Mouse (Mus musculus) forebrain, embryonic 16.5 days (tissue): Measurements from ENCODE around the gene Grrp1. TPM values are rescaled to one million over a fixed set of nuclear protein-coding genes. Genes with fewer than 3 reads are reported as not detected.

Experiments
- ATAC-seq: fragments of 200-750 bp; cut with Nextera tagmentation; 2 replicates; pipeline ENCODE4 v1.8.0; 2017; ENCODE audit warnings: mild to moderate bottlenecking, moderate library complexity
- H3K27ac ChIP-seq: fragments of 300-500 bp; sonication (generic); 2 replicates; pipeline ENCODE4 v1.5.1; 2014; ENCODE audit warnings: low read length, control low read depth
- H3K27me3 ChIP-seq: fragments of 300-500 bp; sonication (generic); replicated peaks from 2 replicates; pipeline ENCODE4 v1.6.1; 2014; ENCODE audit warnings: low read length; ENCODE audit not compliant: control insufficient read depth, insufficient read depth
- H3K36me3 ChIP-seq: fragments of 300-500 bp; sonication (generic); 2 replicates; pipeline ENCODE4 v1.6.1; 2014; ENCODE audit not compliant: control insufficient read depth, insufficient read depth
- H3K4me1 ChIP-seq: fragments of 300-500 bp; sonication (generic); replicated peaks from 2 replicates; pipeline ENCODE4 v1.6.1; 2014; ENCODE audit warnings: low read length; ENCODE audit not compliant: control insufficient read depth, insufficient read depth
- H3K4me2 ChIP-seq: fragments of 300-500 bp; sonication (generic); 2 replicates; pipeline ENCODE4 v1.6.1; 2014; ENCODE audit warnings: mild to moderate bottlenecking, low read length, control low read depth
- H3K4me3 ChIP-seq: fragments of 300-500 bp; sonication (generic); replicated peaks from 2 replicates; pipeline ENCODE4 v1.5.1; 2014; ENCODE audit warnings: mild to moderate bottlenecking, low read length, control low read depth
- H3K9ac ChIP-seq: fragments of 300-500 bp; sonication (generic); replicated peaks from 2 replicates; pipeline ENCODE4 v1.6.1; 2014; ENCODE audit warnings: low read depth, low read length, control low read depth
- H3K9me3 ChIP-seq: fragments of 300-500 bp; sonication (generic); 2 replicates; pipeline ENCODE4 v1.6.1; 2016; ENCODE audit warnings: low read length; ENCODE audit not compliant: control insufficient read depth
- WGBS: fragments of 180-500 bp; shearing (Covaris S2); extraction: QIAGEN DNeasy Blood & Tissue Kit; methylation state at CpG from one replicate; pipeline ENCODE4 v1.1.7; 2014; 5-methylcytosine and 5-hydroxymethylcytosine counted together
- polyA plus RNA-seq: library from polyadenylated mRNA; unstranded; fragments of >200 nt; fragmentation: Nextera tagmentation; extraction: Ambion mirVana; gene quantifications from 2 replicates; pipeline ENCODE4 v1.2.1, GENCODE M21; 2015

Grrp1 gene
- polyA plus RNA-seq, 1 experiment from 2014 or later, result 12.5 TPM

DNA sequence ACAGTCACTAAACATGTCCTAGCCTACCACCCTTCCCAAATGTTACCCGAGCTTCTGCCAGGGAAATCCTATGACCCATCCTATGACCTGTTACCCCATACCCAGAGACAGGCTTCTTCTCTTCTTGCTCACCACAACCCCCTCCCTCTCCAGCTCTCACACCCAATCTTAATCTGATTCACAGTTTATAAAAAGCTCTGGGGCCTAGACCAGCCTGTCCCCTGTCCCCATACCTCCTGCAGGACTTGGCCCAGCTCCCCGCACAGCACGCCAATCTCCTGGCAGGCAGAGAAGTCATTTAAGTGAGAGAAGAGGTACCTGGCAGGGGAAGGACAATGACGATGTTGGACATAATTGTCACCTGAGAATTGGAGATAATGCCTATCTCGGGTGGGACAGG is 19.0 kb downstream of the Grrp1 start:
- no peak overlapping the region for H3K4me2 ChIP-seq
- H3K36me3 ChIP-seq, result no peaks in the 10 kb centered on the region
- no peaks in the 10 kb centered on the region for H3K9me3 ChIP-seq
- H3K27ac ChIP-seq, result no peak overlapping the region
- WGBS, result 82% methylated on average over 5 of the region's 5 CpGs
- peaks cover 3% of the 10 kb centered on the region for H3K27me3 ChIP-seq
- peaks cover 7% of the 10 kb centered on the region for H3K4me1 ChIP-seq
- no peak overlapping the region for H3K4me3 ChIP-seq
- ATAC-seq, result no peak
- no peak overlapping the region for H3K9ac ChIP-seq

DNA sequence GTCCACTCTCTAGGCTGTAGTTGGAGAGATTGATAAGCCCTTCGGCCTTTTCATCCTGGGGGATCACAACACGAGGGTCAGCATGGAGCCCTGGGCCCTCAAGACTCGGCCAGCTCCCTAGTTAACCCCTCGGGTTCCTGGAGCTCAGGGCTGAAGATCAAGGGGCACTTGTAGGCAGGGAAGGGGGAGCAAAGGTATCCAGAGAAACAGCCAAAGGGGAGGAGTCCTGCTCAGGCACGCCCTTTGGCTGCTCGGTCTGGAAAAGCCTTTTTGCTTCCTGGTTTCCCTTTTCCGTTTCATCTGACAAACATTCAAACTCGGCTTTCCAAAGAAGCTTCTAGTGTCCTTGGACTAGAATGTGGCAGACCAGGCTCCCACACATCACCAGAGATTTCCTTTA is 23.5 kb downstream of the Grrp1 start:
- no peak overlapping the region for H3K27ac ChIP-seq
- no peaks in the 10 kb centered on the region for H3K27me3 ChIP-seq
- H3K9ac ChIP-seq, result no peak overlapping the region
- no peaks in the 10 kb centered on the region for H3K4me1 ChIP-seq
- ATAC-seq, result no peak
- no peaks in the 10 kb centered on the region for H3K36me3 ChIP-seq
- no peaks in the 10 kb centered on the region for H3K9me3 ChIP-seq
- 47% methylated on average over 8 of the region's 8 CpGs for WGBS
- H3K4me3 ChIP-seq, result no peak overlapping the region
- no peak overlapping the region for H3K4me2 ChIP-seq

DNA sequence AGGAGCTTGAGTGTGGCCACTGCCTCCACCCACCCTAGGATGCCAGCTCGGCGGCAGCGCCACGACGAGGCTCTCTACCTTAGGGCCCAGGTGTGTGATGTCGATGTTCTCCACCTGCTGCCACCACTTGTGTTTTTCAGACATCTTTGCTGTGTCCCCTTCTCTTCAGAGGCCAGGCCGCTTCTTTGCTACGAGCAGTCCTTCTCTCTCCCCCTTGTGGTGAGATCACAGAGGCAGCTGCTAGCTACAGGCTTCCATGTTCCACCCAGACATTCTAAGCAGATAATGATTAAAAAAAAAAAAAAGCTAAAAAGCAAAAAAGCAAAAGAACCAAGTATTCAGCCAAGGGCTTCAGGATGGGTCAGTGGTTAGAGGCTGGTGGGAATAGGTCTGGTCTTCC is 26.7 kb downstream of the Grrp1 start, which contains the start of gene Catsper4:
TSS of gene Catsper4 (minus strand) at position 190 of the 400 bp plus-strand sequence.
- ATAC-seq, result no peak
- H3K9me3 ChIP-seq, result no peaks in the 10 kb centered on the region
- no peak within 1 kb of the TSS for H3K4me2 ChIP-seq
- H3K4me3 ChIP-seq, result no peak within 1 kb of the TSS
- 74% methylated on average over 8 of the region's 8 CpGs for WGBS
- no peaks in the 10 kb centered on the region for H3K4me1 ChIP-seq
- no peak within 1 kb of the TSS for H3K27ac ChIP-seq
- no peaks in the 10 kb centered on the region for H3K36me3 ChIP-seq
- H3K27me3 ChIP-seq, result no peaks in the 10 kb centered on the region
- H3K9ac ChIP-seq, result no peak within 1 kb of the TSS

DNA sequence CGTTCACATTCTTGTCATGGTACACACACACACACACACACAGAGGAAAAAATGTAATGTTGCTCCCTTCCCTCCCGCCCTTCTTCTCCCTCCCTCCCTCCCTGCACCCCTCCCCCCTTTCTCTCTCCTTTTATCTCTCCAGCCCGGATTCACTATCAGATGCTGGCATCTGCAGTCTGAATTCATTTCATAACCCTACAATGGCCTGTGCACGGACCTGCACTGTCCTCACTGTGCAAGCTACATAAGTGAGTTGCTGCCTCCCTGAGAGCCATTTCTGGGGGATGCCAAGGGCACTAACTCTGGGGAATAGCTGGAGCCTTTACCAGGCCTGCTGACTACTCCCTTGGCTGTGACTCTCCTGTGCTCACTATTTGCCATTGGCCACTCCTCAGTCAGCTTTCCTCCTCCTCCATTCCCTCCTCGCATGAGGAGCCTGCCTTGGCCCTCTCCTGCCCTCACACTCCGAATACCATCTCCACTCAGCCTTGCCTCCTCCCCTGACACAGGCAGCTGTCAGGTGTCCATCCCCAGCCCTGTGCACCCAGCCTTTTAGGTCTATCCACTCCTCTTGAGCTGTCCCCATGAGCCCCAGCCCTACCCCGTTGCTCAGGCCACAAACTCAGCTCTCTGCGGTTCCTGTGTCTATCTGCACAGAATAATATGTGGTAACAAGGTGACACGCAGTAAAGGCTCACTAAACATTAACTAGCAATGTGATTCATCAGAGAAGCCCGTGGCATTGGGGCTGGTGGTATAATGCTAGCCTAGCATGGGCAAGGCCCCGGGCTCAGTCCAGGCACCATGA is 30.9 kb downstream of the Grrp1 start:
- Histone ChIP-seq H3K4me3 (no peak overlapping the region), H3K27me3 (no peaks in the 10 kb centered on the region), H3K27ac (no peak overlapping the region), H3K9ac (no peak overlapping the region), H3K4me1 (no peaks in the 10 kb centered on the region), H3K9me3 (no peaks in the 10 kb centered on the region), H3K4me2 (no peak overlapping the region), H3K36me3 (no peaks in the 10 kb centered on the region)
- WGBS, result 69% methylated on average over 11 of the region's 11 CpGs
- ATAC-seq, result no peak

DNA sequence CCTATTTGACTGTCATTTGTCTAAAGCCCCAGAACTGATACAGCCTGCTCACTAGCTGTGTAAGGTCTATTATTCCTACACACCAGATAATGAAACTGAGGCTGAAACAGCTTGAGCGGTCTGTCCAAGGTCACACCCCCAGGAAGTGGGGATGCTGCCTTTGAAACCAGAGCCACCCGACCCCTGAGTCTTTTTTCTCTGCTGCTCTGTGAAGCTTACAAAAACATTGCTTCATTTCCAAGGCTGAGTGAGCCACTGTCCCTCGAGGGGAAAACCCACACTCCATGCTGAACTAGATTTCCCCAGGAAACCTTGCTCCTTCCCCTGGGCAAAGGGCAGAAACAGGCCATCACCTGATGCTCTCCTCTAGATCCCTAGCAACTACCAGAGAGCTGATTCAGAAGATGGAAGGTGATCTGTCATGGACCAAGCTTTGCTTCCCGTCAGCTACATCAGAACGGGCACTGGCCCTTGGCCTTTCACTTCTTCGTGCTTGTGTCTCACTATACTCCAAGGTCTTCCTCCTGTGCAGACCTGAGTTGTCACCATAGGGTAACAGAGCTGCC is 47.3 kb downstream of the Grrp1 start:
- no peak overlapping the region for H3K9ac ChIP-seq
- H3K27ac ChIP-seq, result no peak overlapping the region
- no peak overlapping the region for H3K4me2 ChIP-seq

DNA sequence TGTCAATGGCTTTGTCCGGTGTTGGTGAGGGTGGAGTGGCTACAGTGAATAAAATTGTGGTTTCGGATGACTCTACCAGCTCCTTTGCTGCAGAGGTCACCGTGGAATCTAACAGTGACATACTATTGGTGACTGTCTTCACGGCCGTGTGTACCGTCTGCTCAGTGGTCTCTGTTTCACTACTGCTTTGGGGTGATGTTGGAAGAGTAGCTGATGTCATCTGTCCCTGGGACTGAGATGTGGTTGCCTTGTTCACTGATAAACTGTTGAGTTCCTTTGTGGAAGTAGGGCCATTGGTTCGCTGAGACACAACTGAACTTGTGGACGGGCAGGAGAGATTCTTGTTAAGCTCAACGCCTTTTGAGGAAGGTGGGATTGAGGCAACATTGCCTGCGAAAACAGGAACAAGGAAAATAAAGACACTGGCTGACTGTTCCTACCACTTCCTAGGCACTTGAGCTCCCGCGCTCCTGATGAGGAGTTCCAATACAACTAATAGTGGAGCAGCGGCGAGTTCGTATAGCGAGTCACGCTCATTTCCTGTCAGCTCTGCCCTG is 50.5 kb downstream of the Grrp1 start:
- WGBS, result 89% methylated on average over 17 of the region's 17 CpGs
- no peak overlapping the region for H3K4me2 ChIP-seq

More for the DNA sequence above, 47.3 kb downstream of the Grrp1 start:
- H3K27me3 ChIP-seq, result no peaks in the 10 kb centered on the region
- no peaks in the 10 kb centered on the region for H3K36me3 ChIP-seq
- H3K4me1 ChIP-seq, result no peaks in the 10 kb centered on the region
- no peak for ATAC-seq
- no peak overlapping the region for H3K4me3 ChIP-seq
- H3K9me3 ChIP-seq, result no peaks in the 10 kb centered on the region
- WGBS, result 75% methylated on average over 6 of the region's 6 CpGs

DNA sequence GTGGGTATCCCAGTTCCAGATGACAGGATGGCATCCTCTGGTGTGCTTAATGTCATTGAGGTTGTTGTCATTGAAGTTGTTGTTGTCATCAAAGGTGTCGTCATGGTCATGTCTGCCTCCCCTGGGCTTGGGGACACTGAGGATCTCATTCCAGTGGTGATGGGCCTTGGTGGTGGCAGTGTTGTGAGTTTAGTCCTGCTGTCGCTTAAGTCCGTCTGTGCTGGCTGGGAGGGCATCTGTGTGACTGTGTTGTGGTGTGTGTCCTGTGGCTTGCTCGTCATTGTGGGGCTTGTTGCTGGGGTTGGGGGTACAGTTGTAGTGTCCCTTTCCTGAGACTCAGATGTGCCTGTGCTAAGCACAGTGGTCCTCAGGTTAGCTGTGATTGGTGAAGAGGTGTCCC is 51.0 kb downstream of the Grrp1 start, which contains the start of gene Gm7534:
TSS of gene Gm7534 (minus strand) at position 101 of the 400 bp plus-strand sequence.
- Histone ChIP-seq H3K4me2 (no peak within 1 kb of the TSS), H3K9me3 (no peaks in the 10 kb centered on the region), H3K36me3 (no peaks in the 10 kb centered on the region), H3K4me3 (no peak within 1 kb of the TSS), H3K9ac (no peak within 1 kb of the TSS), H3K27ac (no peak within 1 kb of the TSS), H3K4me1 (no peaks in the 10 kb centered on the region), H3K27me3 (no peaks in the 10 kb centered on the region)
- 89% methylated on average over 4 of the region's 4 CpGs for WGBS
- no peak for ATAC-seq

More for the DNA sequence above, 50.5 kb downstream of the Grrp1 start:
- H3K4me3 ChIP-seq, result no peak overlapping the region
- no peak overlapping the region for H3K27ac ChIP-seq
- H3K9me3 ChIP-seq, result no peaks in the 10 kb centered on the region
- H3K9ac ChIP-seq, result no peak overlapping the region
- no peaks in the 10 kb centered on the region for H3K4me1 ChIP-seq
- no peaks in the 10 kb centered on the region for H3K27me3 ChIP-seq
- H3K36me3 ChIP-seq, result no peaks in the 10 kb centered on the region
- ATAC-seq, result no peak

Other genes starting within 250 kb of the Grrp1 start
- not detected in 2 replicates for gene Lin28a, start 235.3 kb downstream of the Grrp1 start, polyA plus RNA-seq
- gene Zfp683, start 200.3 kb downstream of the Grrp1 start, polyA plus RNA-seq, result not detected in 2 replicates
- 1.2 and 1.6 TPM in 2 replicates for gene Crybg2, start 193.3 kb downstream of the Grrp1 start, polyA plus RNA-seq
- gene Cd52, start 159.0 kb downstream of the Grrp1 start, polyA plus RNA-seq, result 0.91 and 1.4 TPM in 2 replicates
- 13.3 and 13.6 TPM in 2 replicates for gene Ubxn11, start 151.5 kb downstream of the Grrp1 start, polyA plus RNA-seq
- gene Sh3bgrl3, start 125.3 kb downstream of the Grrp1 start, polyA plus RNA-seq, result 321 and 354 TPM in 2 replicates
- 20.1 and 21.5 TPM in 2 replicates for gene Cep85, start 67.0 kb downstream of the Grrp1 start, polyA plus RNA-seq
- gene Gm7534, start 51.1 kb downstream of the Grrp1 start, polyA plus RNA-seq, result not detected in 2 replicates
- not detected in 2 replicates for gene Catsper4, start 26.7 kb downstream of the Grrp1 start, polyA plus RNA-seq
- gene Cnksr1, start 15.7 kb downstream of the Grrp1 start, polyA plus RNA-seq, result 0.21 and 0.33 TPM in 2 replicates
- 0.31 and 0.61 TPM in 2 replicates for gene E130218I03Rik, start 10.4 kb downstream of the Grrp1 start, polyA plus RNA-seq
- 17.1 TPM in 2 replicates for gene Zfp593, start 8.5 kb downstream of the Grrp1 start, polyA plus RNA-seq
- not detected in 2 replicates for gene Gm30191, start 7.2 kb downstream of the Grrp1 start, polyA plus RNA-seq
- gene Pdik1l, start 33.8 kb upstream of the Grrp1 start, polyA plus RNA-seq, result 46.7 and 47.1 TPM in 2 replicates
- 0.15 and 0.26 TPM in 2 replicates for gene Trim63, start 61.0 kb upstream of the Grrp1 start, polyA plus RNA-seq
- gene Slc30a2, start 89.1 kb upstream of the Grrp1 start, polyA plus RNA-seq, result 0.15 and 0.17 TPM in 2 replicates
- 0.45 and 0.56 TPM in 2 replicates for gene Extl1, start 129.7 kb upstream of the Grrp1 start, polyA plus RNA-seq
- gene Pafah2, start 142.2 kb upstream of the Grrp1 start, polyA plus RNA-seq, result 8.1 and 9.3 TPM in 2 replicates
- 7,901 and 8,250 TPM in 2 replicates for gene Stmn1, start 214.2 kb upstream of the Grrp1 start, polyA plus RNA-seq
- gene Paqr7, start 242.6 kb upstream of the Grrp1 start, polyA plus RNA-seq, result 14.4 and 14.7 TPM in 2 replicates